Mouse (Mus musculus): ENCODE measurements at regions not wholly inside any gene's neighbourhood (a gene's known extent, or its start where the extent isn't known, plus 50 kb on each side); places are given as distances from the start of the nearest gene placed in this dataset.

DNA sequence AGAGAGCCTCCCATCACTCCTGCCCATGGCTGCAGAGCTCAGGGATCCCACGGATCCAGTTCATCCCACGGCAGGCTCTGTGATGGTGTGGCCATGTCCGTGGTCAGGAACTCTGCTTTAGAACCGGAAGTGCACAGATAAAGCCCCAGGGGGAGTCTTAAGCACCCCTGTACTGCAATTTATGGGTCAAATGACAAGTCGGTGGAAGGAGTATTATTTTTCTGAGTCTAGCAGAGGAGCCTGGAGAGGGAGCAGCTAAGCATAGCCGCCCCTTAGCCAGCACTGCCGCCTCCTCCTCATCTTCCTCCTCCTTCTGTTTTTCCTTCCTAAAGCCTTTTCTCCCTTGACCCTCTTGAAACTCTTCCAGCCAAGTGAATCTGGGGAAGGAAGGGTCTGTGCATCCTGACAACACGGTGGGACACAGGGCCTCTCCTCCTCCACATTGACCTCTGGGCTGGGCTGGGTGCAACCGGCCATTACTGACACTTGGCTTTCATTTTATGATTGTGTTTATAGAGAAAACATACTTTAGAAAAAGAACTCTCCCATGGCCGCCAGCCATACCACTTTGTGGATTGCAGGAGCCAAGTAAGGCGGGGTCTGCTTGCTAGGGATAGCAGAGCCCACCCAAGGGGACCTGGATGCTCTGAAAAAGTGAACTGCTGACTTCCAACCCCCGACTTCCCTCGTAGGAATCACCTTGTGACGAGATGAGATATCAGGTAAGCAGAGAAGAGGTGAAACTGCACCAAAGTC is 494.3 kb downstream of the Ccdc171 start:
- H3K9ac ChIP-seq, result no peak overlapping the region
- no peak overlapping the region for H3K4me3 ChIP-seq
- 88% methylated on average over 14 of the region's 14 CpGs for WGBS
- H3K4me2 ChIP-seq, result no peak overlapping the region
- no peak overlapping the region for H3K27ac ChIP-seq
- H3K36me3 ChIP-seq (ENCODE audit: poor library complexity, severe bottlenecking), result no peaks in the 10 kb centered on the region
- H3K27me3 ChIP-seq, result no peaks in the 10 kb centered on the region
- no peak for ATAC-seq
- H3K4me1 ChIP-seq, result no peaks in the 10 kb centered on the region
- H3K9me3 ChIP-seq (replicated peaks), result no peaks in the 10 kb centered on the region

DNA sequence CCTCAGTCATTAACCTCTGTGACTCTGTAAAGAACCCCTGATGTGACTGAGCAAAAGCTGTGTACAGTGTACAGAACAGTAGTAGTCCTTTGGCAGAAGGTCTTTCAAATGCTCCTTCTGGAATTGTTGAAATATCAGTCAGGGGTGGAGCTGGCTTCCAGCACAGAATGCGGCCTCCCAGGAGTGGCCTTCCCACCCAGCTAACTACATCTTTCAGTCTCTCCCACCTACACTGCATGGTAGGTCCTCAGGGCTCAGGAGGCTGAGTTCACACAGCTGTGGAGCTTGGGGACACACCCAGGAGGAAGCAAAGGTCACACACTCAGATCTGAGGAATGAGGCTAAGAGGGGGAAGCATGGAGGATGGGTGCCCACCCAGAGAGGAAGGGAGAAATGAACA is 495.3 kb downstream of the Ccdc171 start:
- Histone ChIP-seq H3K4me2 (no peak overlapping the region), H3K4me1 (no peaks in the 10 kb centered on the region), H3K9ac (no peak overlapping the region), H3K9me3 (replicated peaks) (no peaks in the 10 kb centered on the region), H3K27me3 (no peaks in the 10 kb centered on the region), H3K4me3 (no peak overlapping the region), H3K27ac (no peak overlapping the region), H3K36me3 (ENCODE audit: poor library complexity, severe bottlenecking) (no peaks in the 10 kb centered on the region)
- ATAC-seq, result no peak
- WGBS, result 81% methylated on average over 1 of the region's 1 CpGs

DNA sequence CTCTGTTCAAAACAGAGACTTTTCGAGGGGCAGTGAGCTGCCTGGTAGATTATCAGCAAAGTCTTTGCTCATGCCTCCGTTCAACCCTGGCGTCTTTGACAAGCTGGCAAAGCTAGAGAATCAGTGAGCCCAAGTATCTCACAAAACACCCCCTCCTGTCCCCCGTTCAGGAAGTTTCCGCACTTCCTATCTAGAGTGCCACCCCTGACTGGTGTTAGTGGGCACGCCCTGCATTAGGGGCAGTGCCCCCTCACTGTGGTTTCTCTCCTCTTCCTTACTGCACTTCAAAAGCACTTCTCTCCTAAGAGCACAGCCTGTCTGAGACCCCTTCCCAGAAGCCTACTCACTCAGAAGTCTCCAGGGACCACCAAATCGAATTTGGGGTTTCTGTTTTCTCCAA is 497.0 kb downstream of the Ccdc171 start:
- Histone ChIP-seq H3K27ac (no peak overlapping the region), H3K4me3 (no peak overlapping the region), H3K9me3 (replicated peaks) (no peaks in the 10 kb centered on the region), H3K27me3 (no peaks in the 10 kb centered on the region), H3K4me2 (no peak overlapping the region), H3K4me1 (no peaks in the 10 kb centered on the region), H3K9ac (no peak overlapping the region), H3K36me3 (ENCODE audit: poor library complexity, severe bottlenecking) (no peaks in the 10 kb centered on the region)
- no peak for ATAC-seq
- 89% methylated on average over 7 of the region's 7 CpGs for WGBS

DNA sequence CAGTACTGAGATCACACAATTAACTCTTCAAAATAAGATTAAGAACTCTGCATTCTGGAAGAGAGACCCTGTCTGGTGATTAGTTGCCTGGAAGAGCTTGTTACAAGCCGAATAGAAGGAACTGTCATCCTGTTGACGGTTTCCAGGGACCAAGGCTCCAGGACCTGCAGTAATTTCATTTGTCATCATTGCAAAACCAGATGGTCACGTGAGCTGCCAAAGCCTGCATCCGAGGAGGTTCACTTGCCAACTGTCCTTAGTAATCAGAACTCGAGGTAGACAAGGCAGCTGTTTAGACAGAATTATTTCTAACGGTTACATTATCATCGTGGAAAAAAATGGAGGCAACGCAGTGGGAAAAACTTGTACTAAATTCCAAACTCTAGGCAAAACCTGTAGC is 500.8 kb downstream of the Ccdc171 start:
- H3K27me3 ChIP-seq, result no peaks in the 10 kb centered on the region
- H3K9me3 ChIP-seq (replicated peaks), result no peaks in the 10 kb centered on the region
- H3K4me3 ChIP-seq, result no peak overlapping the region
- H3K27ac ChIP-seq, result no peak overlapping the region
- no peaks in the 10 kb centered on the region for H3K36me3 ChIP-seq (ENCODE audit: poor library complexity, severe bottlenecking)
- no peak for ATAC-seq
- no peak overlapping the region for H3K9ac ChIP-seq
- peaks cover 9% of the 10 kb centered on the region; the same call in 1 of the 2 replicates for H3K4me1 ChIP-seq
- WGBS, result 67% methylated on average over 8 of the region's 8 CpGs
- H3K4me2 ChIP-seq, result no peak overlapping the region

DNA sequence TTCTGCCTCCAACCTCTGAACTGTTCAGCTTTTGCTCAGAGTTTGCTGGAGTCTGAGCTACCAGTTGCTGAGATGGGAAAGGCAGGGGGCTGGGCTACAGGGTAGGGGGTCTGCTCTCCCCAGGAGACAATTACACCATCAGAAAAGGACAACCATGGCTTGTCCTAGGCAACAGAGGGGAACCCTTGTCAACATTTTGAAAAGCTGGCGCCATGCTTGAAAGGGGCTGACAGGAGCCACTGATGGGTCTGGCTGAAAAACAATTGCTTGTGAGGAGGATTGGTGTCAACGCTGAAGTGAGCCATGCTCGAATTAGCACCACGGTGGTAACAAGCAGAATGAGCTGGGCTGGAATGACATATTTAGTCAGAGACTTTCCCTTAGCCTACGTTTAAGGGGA is 502.8 kb downstream of the Ccdc171 start:
- no peaks in the 10 kb centered on the region for H3K9me3 ChIP-seq (replicated peaks)
- no peaks in the 10 kb centered on the region for H3K36me3 ChIP-seq (ENCODE audit: poor library complexity, severe bottlenecking)
- H3K27me3 ChIP-seq, result no peaks in the 10 kb centered on the region
- no peak overlapping the region for H3K27ac ChIP-seq
- no peak overlapping the region for H3K4me2 ChIP-seq
- peaks cover 23% of the 10 kb centered on the region for H3K4me1 ChIP-seq
- WGBS, result 14% methylated on average over 5 of the region's 5 CpGs
- H3K9ac ChIP-seq, result no peak overlapping the region
- ATAC-seq, result peak; percentile 66; the same call in 1 of the 2 replicates
- H3K4me3 ChIP-seq, result no peak overlapping the region

DNA sequence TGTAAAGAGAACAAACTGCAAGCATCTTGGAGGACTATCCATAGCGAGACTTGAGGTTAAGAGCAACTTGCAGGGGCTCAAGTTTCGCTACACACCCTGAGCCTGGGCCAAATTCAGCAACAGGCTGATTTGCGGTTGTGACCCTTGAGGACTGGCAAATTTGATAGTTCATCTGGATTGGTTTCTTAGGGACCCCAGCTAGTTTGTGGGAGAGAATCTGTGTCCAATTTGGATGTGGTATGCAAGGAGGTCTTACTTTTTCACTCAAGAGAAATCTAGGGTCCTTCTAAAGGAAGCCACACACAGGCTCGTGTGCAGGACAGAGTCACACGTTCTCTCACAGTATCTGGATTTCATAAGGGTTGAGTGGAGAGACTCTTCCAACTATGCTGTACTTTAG is 505.6 kb downstream of the Ccdc171 start:
- Histone ChIP-seq H3K4me1 (peaks cover 28% of the 10 kb centered on the region), H3K27me3 (no peaks in the 10 kb centered on the region), H3K9ac (no peak overlapping the region), H3K9me3 (replicated peaks) (no peaks in the 10 kb centered on the region), H3K36me3 (ENCODE audit: poor library complexity, severe bottlenecking) (no peaks in the 10 kb centered on the region), H3K4me3 (no peak overlapping the region), H3K27ac (no peak overlapping the region), H3K4me2 (no peak overlapping the region)
- ATAC-seq, result no peak
- WGBS, result 92% methylated on average over 5 of the region's 5 CpGs

DNA sequence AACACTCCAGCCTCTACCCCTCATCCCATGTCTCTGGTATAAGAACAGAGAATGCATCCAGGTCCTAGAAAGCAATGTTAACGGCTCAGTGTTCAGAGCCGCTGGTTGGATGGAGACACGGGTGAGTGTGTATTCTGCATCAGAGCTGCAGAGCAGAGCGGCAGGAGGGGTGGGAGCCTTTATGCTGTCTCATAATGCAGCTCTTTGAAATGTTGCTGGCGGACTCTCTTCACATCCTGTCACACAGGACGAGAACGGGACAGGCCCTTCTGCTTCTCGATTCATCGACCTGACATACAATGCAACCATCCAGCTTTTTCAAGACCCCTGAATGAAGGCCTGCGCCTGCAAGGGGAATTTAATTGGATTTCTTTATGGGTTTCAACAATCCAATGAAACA is 507.2 kb downstream of the Ccdc171 start:
- H3K9ac ChIP-seq, result no peak overlapping the region

DNA sequence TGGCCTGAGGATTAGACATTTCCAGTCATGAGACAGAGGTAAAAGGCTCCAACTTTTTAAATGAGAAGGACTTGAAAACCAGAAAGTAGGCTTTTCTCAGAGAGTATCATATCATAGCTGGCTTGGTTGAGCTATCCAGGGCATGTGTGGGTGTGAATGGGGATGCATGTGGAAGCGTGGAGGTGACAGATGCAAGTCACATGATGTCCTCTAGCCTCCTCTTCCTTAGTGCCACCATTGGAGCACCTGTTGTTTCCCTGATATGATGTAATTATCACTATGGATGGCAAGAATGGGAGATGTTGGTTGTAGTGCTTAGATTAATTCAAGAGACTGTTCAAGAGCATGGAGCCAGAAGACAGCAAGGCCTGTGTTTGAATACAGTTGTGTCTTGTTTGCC is 510.0 kb downstream of the Ccdc171 start:
- no peak overlapping the region for H3K9ac ChIP-seq
- H3K36me3 ChIP-seq (ENCODE audit: poor library complexity, severe bottlenecking), result no peaks in the 10 kb centered on the region
- H3K9me3 ChIP-seq (replicated peaks), result no peaks in the 10 kb centered on the region
- H3K27ac ChIP-seq, result no peak overlapping the region
- WGBS, result 100% methylated on average over 1 of the region's 1 CpGs
- H3K27me3 ChIP-seq, result no peaks in the 10 kb centered on the region
- H3K4me3 ChIP-seq, result no peak overlapping the region
- ATAC-seq, result no peak
- peaks cover 19% of the 10 kb centered on the region for H3K4me1 ChIP-seq
- no peak overlapping the region for H3K4me2 ChIP-seq

More for the DNA sequence above, 507.2 kb downstream of the Ccdc171 start:
- ATAC-seq, result peak; percentile 92
- Histone ChIP-seq H3K4me1 (peaks cover 28% of the 10 kb centered on the region), H3K27ac (peak overlapping the region; percentile 6; the same call in 1 of the 2 replicates), H3K36me3 (ENCODE audit: poor library complexity, severe bottlenecking) (no peaks in the 10 kb centered on the region), H3K4me3 (no peak overlapping the region), H3K9me3 (replicated peaks) (no peaks in the 10 kb centered on the region), H3K27me3 (no peaks in the 10 kb centered on the region), H3K4me2 (peak overlapping the region; percentile 41)
- WGBS, result 8% methylated on average over 10 of the region's 10 CpGs

DNA sequence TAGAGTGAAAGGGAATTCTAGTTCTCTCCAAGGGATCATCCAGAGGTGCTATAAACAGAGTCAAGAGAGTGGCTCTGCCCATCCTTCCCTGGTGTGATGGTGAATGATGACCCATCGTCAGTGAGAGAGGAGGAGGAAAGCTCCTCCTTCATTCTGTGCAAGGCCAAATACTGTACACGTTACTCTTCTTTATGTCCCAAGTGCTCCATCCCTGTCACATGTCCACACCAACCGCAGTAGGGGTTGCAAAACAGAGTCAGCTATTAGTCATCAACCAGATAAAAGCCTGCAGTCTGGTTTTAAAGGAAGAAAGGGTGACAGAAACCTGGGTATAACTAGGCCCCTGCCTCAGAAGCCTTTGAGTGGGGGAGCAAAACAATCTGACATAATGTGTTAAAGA is 512.2 kb downstream of the Ccdc171 start:
- peaks cover 11% of the 10 kb centered on the region for H3K4me1 ChIP-seq
- no peak overlapping the region for H3K27ac ChIP-seq
- H3K9me3 ChIP-seq (replicated peaks), result no peaks in the 10 kb centered on the region
- no peak overlapping the region for H3K9ac ChIP-seq
- H3K27me3 ChIP-seq, result no peaks in the 10 kb centered on the region
- ATAC-seq, result no peak
- no peak overlapping the region for H3K4me2 ChIP-seq
- 77% methylated on average over 3 of the region's 3 CpGs for WGBS
- H3K36me3 ChIP-seq (ENCODE audit: poor library complexity, severe bottlenecking), result no peaks in the 10 kb centered on the region
- H3K4me3 ChIP-seq, result no peak overlapping the region

DNA sequence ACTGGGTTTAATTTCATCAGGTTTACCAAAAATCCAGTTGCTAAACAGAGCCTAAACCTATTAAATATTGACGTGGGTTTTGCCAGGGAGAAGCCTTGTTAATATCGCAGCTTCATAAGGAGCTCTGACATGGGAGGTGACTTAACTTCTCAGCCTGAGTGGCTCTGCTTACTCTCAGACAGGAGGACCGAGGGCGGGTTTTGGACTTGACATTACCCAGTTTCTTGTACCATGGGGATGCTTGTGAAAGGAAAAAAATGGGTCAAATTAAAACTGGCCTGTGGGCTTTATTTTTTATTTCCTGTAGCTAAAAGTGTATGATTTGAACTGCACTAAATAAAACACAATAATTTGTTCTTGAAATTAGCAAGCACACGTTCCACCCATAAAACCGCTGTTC is 524.9 kb downstream of the Ccdc171 start:
- no peak for ATAC-seq
- 94% methylated on average over 6 of the region's 6 CpGs for WGBS
- H3K4me2 ChIP-seq, result no peak overlapping the region

DNA sequence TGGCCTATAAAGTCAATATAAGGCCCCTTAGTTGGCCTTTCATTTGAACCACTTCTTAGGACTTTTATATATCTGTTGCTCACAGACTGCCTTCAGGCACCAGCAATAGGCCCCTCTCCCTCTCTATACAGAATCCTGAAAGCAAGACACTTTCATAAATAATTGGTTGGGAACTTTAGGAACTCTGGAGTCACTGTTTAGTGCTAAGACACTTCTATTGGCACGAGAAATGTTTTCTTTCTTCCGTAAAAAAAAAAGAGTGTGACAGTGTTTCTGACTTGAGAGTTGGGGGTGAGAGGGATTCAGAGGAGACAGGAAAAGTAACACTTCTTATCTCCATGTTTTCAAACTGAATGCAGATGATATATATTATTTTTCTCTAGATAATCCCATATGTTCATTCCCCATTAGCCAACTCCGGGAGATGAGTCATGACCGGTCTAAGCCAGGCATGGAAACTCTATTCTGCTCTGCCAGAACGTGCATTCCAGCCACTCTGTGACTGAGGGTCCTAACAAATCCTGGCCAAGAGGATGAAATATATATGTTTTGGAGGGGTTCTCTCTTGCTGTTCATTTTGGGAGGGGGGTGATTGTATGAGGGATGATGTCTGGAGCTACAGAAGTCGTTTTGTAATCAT is 531.6 kb downstream of the Ccdc171 start:
- WGBS, result 88% methylated on average over 6 of the region's 6 CpGs
- H3K36me3 ChIP-seq (ENCODE audit: poor library complexity, severe bottlenecking), result no peaks in the 10 kb centered on the region
- no peaks in the 10 kb centered on the region for H3K9me3 ChIP-seq (replicated peaks)
- no peak for ATAC-seq
- H3K4me1 ChIP-seq, result no peaks in the 10 kb centered on the region
- no peak overlapping the region for H3K4me3 ChIP-seq
- H3K4me2 ChIP-seq, result no peak overlapping the region
- no peak overlapping the region for H3K9ac ChIP-seq
- H3K27ac ChIP-seq, result no peak overlapping the region
- no peaks in the 10 kb centered on the region for H3K27me3 ChIP-seq

More for the DNA sequence above, 524.9 kb downstream of the Ccdc171 start:
- no peak overlapping the region for H3K27ac ChIP-seq
- no peaks in the 10 kb centered on the region for H3K9me3 ChIP-seq (replicated peaks)
- no peaks in the 10 kb centered on the region for H3K36me3 ChIP-seq (ENCODE audit: poor library complexity, severe bottlenecking)
- H3K9ac ChIP-seq, result no peak overlapping the region
- H3K4me3 ChIP-seq, result no peak overlapping the region
- no peaks in the 10 kb centered on the region for H3K4me1 ChIP-seq
- no peaks in the 10 kb centered on the region for H3K27me3 ChIP-seq

DNA sequence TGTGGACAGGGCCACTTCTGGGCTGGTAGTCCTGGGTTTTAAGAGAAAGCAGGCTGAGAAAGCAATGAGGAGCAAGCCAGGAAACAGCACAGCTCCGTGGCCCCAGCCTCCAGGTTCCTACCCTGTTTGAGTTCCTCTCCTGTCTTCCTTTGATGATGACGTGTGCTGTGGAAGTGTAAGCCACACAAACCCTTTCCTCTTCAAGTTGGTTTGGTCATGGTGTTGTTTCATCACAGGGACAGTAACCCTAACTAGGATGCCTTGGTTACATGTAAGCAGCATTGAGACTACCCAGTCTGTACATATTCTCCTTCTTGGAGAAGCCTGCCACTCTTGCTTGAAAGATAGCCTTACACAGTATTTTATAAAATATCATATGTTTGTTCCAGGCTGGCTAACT is 534.8 kb downstream of the Ccdc171 start:
- Histone ChIP-seq H3K36me3 (ENCODE audit: poor library complexity, severe bottlenecking) (no peaks in the 10 kb centered on the region), H3K4me2 (no peak overlapping the region), H3K9me3 (replicated peaks) (no peaks in the 10 kb centered on the region), H3K27me3 (no peaks in the 10 kb centered on the region), H3K4me3 (no peak overlapping the region), H3K27ac (no peak overlapping the region), H3K4me1 (no peaks in the 10 kb centered on the region), H3K9ac (no peak overlapping the region)
- ATAC-seq, result no peak
- 86% methylated on average over 2 of the region's 2 CpGs for WGBS

DNA sequence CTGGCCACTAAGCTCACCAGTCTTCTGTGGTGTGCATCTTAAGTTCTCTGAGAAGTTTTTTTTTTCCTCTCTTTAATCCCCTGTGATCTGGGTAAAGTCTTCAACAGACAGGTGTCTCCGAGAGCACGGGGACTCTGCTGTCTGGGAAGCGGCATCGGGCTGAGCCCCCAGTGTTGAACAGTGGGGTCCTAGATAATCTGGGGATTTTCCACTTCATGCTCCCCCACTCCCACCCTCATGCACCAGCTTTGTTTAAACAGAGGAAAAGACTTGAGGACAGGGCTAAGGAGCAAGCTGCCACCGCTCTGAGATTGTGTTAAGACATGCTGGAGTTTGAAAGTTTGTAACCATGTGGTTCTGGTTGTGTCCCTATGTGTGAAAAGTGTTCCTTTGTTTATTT is 538.4 kb downstream of the Ccdc171 start:
- Histone ChIP-seq H3K9ac (no peak overlapping the region), H3K9me3 (replicated peaks) (no peaks in the 10 kb centered on the region), H3K4me3 (no peak overlapping the region), H3K27me3 (no peaks in the 10 kb centered on the region), H3K27ac (no peak overlapping the region), H3K4me2 (no peak overlapping the region), H3K4me1 (no peaks in the 10 kb centered on the region), H3K36me3 (ENCODE audit: poor library complexity, severe bottlenecking) (no peaks in the 10 kb centered on the region)
- no peak for ATAC-seq
- WGBS, result 65% methylated on average over 5 of the region's 5 CpGs

All from forebrain, embryonic 13.5 days (tissue).